Mouse (Mus musculus) midbrain, embryonic 16.5 days (tissue): ENCODE results near the gene Gopc. TPM values are rescaled to one million over a fixed set of nuclear protein-coding genes. Genes with fewer than 3 reads are reported as not detected.

Experiments
- ATAC-seq: fragments of 200-750 bp; cut with Nextera tagmentation; 2 replicates; pipeline ENCODE4 v1.8.0; 2017; ENCODE audit warnings: moderate TSS enrichment
- H3K27ac ChIP-seq: fragments of 300-500 bp; sonication (generic); 2 replicates; pipeline ENCODE4 v1.5.1; 2014; ENCODE audit warnings: mild to moderate bottlenecking, low read length, mixed read lengths
- H3K27me3 ChIP-seq: fragments of 300-500 bp; sonication (generic); 2 replicates; pipeline ENCODE4 v1.6.1; 2014; ENCODE audit warnings: low read depth, low read length, mixed read lengths; ENCODE audit not compliant: control insufficient read depth, insufficient read depth
- H3K36me3 ChIP-seq: fragments of 300-500 bp; sonication (generic); 2 replicates; pipeline ENCODE4 v1.6.1; 2014; ENCODE audit warnings: mild to moderate bottlenecking, low read length, moderate library complexity, mixed read lengths; ENCODE audit not compliant: control insufficient read depth, insufficient read depth
- H3K4me1 ChIP-seq: fragments of 300-500 bp; sonication (generic); 2 replicates; pipeline ENCODE4 v1.6.1; 2014; ENCODE audit warnings: mild to moderate bottlenecking, low read length, mixed read lengths; ENCODE audit not compliant: control insufficient read depth, insufficient read depth
- H3K4me2 ChIP-seq: fragments of 300-500 bp; sonication (generic); 2 replicates; pipeline ENCODE4 v1.6.1; 2014; ENCODE audit warnings: mild to moderate bottlenecking, low read length, mixed read lengths
- H3K4me3 ChIP-seq: fragments of 300-500 bp; sonication (generic); 2 replicates; pipeline ENCODE4 v1.5.1; 2014; ENCODE audit warnings: low read depth, mild to moderate bottlenecking, low read length, moderate library complexity, mixed read lengths
- H3K9ac ChIP-seq: fragments of 300-500 bp; sonication (generic); 2 replicates; pipeline ENCODE4 v1.6.1; 2014; ENCODE audit warnings: low read depth, low read length, mixed read lengths
- H3K9me3 ChIP-seq: fragments of 300-500 bp; sonication (generic); replicated peaks from 2 replicates; pipeline ENCODE4 v1.6.1; 2014; ENCODE audit warnings: mild to moderate bottlenecking, low read length, mixed read lengths; ENCODE audit not compliant: control insufficient read depth, poor library complexity, severe bottlenecking
- WGBS: fragments of 180-500 bp; shearing (Covaris S2); extraction: QIAGEN DNeasy Blood & Tissue Kit; methylation state at CpG from one replicate; pipeline ENCODE4 v1.1.7; 2014; 5-methylcytosine and 5-hydroxymethylcytosine counted together
- polyA plus RNA-seq: library from polyadenylated mRNA; unstranded; fragments of >200 nt; fragmentation: Nextera tagmentation; extraction: Ambion mirVana; gene quantifications from 2 replicates; pipeline ENCODE4 v1.2.1, GENCODE M21; 2015

Gopc gene
- polyA plus RNA-seq, 1 experiment from 2014 or later, result 24.8 TPM

DNA sequence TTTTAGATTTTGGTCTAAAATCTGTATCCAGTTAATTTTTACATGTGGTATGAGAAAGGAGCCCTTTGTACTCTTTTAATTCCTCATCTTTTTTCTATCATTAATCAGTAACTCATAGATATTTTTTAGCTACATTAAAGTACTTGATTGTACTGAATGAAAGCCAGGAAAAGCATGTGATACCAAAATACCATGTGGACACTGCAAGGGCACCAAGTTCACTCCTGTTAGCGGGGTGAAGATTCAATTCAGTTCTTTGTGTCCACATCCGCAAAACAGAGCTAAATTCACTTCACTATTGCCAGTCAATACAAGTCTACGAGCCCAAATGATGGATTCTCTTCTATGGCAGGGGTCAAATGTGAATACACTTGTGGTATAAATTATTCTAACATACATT lies 14.7 kb upstream of the Gopc start:
- WGBS, result 93% methylated on average over 3 of the region's 3 CpGs
- Histone ChIP-seq H3K4me3 (no peak overlapping the region), H3K4me1 (no peaks in the 10 kb centered on the region), H3K27ac (no peak overlapping the region), H3K4me2 (no peak overlapping the region), H3K36me3 (no peaks in the 10 kb centered on the region), H3K9me3 (no peaks in the 10 kb centered on the region), H3K9ac (no peak overlapping the region), H3K27me3 (no peaks in the 10 kb centered on the region)
- no peak for ATAC-seq

DNA sequence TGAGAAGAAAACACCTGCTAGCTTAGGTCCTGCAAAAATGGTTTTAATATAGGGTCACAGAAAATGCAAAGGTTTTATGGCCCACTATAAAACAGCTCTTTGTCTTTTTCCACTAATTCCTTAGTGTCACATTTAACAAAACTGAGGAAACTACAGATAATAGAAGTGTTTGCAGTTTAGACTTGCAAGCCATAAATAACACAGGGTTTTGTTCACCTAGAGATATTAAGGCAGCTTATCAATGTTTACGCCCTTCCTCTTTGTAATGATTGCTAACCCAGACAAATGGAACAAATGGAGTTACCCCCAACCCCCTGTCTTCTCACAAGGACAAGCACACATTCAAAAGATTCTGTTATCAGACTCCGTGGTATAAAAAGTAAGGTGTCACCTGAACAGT lies 9.3 kb upstream of the Gopc start:
- 82% methylated on average over 2 of the region's 2 CpGs for WGBS
- Histone ChIP-seq H3K27me3 (no peaks in the 10 kb centered on the region), H3K4me3 (no peak overlapping the region), H3K9me3 (no peaks in the 10 kb centered on the region), H3K27ac (no peak overlapping the region), H3K4me1 (no peaks in the 10 kb centered on the region), H3K36me3 (no peaks in the 10 kb centered on the region), H3K9ac (no peak overlapping the region), H3K4me2 (no peak overlapping the region)
- no peak for ATAC-seq

DNA sequence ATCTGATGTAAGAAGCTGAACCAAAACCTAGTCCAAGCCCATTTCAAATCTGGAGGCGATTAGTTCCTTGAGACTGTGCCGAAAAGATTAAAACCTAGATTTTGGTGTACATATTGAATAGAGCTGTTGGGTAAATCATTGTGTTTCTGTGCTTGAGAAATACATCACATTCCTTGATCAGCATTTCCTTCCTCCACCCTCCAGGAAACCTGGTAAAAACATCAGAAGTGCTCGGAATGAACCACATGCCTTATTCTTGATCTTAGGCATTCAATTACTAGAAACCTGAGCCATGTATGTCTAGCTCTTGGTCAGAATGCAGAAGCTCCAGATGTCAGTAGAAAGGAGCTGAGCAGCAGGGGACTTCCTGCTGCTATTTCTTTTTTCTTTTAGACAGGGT lies 7.5 kb upstream of the Gopc start:
- no peaks in the 10 kb centered on the region for H3K9me3 ChIP-seq
- no peak overlapping the region for H3K4me2 ChIP-seq
- no peaks in the 10 kb centered on the region for H3K36me3 ChIP-seq
- no peaks in the 10 kb centered on the region for H3K27me3 ChIP-seq
- WGBS, result 83% methylated on average over 3 of the region's 3 CpGs
- H3K27ac ChIP-seq, result no peak overlapping the region
- no peak for ATAC-seq
- H3K9ac ChIP-seq, result no peak overlapping the region
- H3K4me1 ChIP-seq, result no peaks in the 10 kb centered on the region
- no peak overlapping the region for H3K4me3 ChIP-seq

DNA sequence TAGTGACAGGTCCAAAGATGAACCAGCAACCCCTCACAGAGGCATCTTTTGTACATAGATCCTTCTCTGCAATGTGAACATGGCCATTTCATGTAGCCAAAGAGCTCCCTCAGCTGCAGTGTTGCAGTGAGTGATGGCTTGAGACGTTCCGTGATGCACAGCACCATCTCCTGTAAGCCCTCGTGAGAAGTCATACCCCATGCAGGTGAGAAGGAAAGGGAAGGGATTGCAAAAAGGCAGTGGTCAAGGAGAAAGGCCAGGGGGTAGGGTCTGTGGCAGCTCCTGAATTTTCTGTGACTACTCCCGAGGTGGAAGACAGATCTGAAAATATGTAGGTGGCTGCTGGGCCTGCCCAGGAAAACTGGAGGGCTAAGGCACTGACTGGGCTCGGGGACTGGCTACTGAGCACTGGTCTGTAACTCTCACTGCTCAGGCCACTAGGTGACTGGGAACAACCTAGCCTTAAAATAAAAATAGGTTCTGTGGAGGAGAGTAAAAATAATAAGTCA lies 7.1 kb upstream of the Gopc start, which contains the start of gene Nepn:
Gene Nepn (plus strand): TSS at position 51 of the 509 bp plus-strand sequence.
- no peak within 1 kb of the TSS for H3K27ac ChIP-seq
- no peaks in the 10 kb centered on the region for H3K9me3 ChIP-seq
- H3K4me2 ChIP-seq, result no peak within 1 kb of the TSS
- 81% methylated on average over 5 of the region's 5 CpGs for WGBS
- no peak within 1 kb of the TSS for H3K4me3 ChIP-seq
- no peak for ATAC-seq
- H3K9ac ChIP-seq, result no peak within 1 kb of the TSS
- H3K4me1 ChIP-seq, result no peaks in the 10 kb centered on the region
- no peaks in the 10 kb centered on the region for H3K36me3 ChIP-seq
- no peaks in the 10 kb centered on the region for H3K27me3 ChIP-seq

DNA sequence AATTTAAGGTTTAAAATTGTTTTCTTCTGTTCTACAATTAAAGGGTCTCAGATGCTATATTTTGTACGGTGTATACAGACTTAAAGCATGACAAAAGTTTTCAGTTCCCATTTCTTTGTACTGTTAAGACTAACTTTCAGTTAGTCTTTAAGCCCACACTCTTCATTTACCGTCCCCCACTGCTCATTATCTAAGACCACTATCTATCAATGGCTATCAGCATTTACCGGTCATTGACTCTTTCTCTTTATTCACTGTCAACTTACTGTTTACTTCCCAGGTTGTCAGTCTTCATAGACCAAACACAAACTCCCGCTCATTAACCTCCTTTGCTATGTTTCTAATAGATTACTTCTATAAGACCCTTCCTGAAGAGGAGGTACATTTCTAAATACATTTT lies 5.3 kb upstream of the Gopc start:
- no peak overlapping the region for H3K4me3 ChIP-seq
- no peak overlapping the region for H3K27ac ChIP-seq
- H3K4me2 ChIP-seq, result no peak overlapping the region
- H3K9me3 ChIP-seq, result no peaks in the 10 kb centered on the region
- H3K9ac ChIP-seq, result no peak overlapping the region
- 83% methylated on average over 4 of the region's 4 CpGs for WGBS
- no peak for ATAC-seq
- no peaks in the 10 kb centered on the region for H3K36me3 ChIP-seq
- H3K27me3 ChIP-seq, result no peaks in the 10 kb centered on the region
- peaks cover 4% of the 10 kb centered on the region for H3K4me1 ChIP-seq

DNA sequence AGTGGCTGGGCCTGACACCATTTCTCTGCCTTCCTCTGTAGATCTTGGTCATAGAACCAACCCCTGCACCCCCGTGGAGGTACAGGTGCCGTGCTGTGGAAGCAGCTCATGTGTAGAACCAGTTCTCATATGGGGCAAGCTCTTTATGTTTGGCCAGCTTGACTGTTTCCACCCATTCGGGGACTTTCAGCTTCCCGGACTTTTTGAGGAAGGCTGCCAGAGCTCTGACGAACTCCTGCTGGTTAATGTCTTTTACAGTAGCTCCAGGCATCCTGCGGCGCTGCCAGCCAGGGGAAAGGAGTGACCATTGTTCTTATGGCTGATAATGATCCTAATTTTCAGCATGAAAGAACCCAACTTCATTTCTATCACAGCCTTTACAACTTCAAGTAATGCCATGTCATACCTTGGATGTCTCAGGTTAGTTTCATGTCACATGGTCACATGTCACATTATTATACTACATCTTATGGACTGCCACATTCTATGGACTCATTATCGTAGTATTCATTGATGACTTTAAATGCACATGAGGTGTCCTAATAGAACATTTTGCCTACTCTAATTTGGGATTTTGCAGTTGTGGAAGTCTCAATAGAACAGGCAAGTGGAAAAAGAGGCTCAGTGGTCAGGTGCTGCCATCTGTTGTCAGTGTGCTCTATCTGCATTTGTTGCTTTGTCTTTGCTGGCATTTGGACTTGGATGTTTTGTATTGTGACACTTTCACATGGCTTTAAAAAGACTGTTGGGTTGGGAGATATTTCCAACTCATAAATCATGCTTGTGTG lies 3.1 kb upstream of the Gopc start:
- Histone ChIP-seq H3K4me2 (no peak overlapping the region), H3K4me3 (no peak overlapping the region), H3K27ac (no peak overlapping the region), H3K4me1 (peaks cover 4% of the 10 kb centered on the region), H3K9me3 (no peaks in the 10 kb centered on the region), H3K36me3 (no peaks in the 10 kb centered on the region), H3K27me3 (no peaks in the 10 kb centered on the region), H3K9ac (no peak overlapping the region)
- WGBS, result 46% methylated on average over 8 of the region's 8 CpGs
- ATAC-seq, result no peak

DNA sequence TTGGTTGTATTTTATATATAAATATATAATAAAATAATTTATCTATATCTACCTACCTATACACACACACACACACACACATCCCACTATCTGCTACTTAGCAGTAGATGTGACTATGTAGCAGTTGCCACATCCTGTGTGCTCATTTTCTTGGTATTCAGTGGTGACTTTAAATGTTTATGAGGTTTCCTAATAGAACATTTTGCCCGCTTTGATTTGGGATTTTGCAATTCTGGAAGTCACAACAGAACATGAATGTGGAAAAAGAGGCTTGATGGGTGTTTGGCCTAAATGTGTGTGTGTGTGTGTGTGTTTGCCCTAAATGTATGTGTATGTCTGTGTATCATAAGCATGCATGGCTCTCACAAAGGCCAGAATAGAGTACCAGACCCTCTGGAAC lies 1.6 kb upstream of the Gopc start:
- peaks cover 16% of the 10 kb centered on the region for H3K4me1 ChIP-seq
- H3K9me3 ChIP-seq, result no peaks in the 10 kb centered on the region
- 91% methylated on average over 1 of the region's 1 CpGs for WGBS

DNA sequence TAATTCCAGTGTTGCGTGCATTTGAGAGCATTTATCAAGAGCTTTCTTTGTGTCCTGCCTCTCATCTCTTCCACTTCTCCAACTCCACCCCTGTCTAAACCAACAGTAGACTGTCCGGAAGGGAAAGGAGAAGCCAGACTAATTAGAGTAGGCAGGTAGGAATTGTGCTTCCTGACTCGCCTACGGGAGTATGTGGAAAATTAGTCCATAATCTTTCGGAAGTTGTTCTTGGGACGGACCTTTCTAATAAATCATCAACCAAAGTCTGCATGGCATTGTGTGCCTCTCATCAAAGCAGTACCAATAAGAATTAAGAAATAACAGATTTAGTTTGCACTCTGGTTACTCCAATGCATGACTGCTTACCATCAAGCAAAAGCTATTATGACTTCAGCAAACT lies 1.1 kb upstream of the Gopc start:
- Histone ChIP-seq H3K9ac (no peak overlapping the region), H3K4me3 (no peak overlapping the region)

More for the DNA sequence above, 1.6 kb upstream of the Gopc start:
- no peak overlapping the region for H3K4me3 ChIP-seq
- ATAC-seq, result no peak
- no peaks in the 10 kb centered on the region for H3K36me3 ChIP-seq
- no peak overlapping the region for H3K4me2 ChIP-seq
- H3K9ac ChIP-seq, result no peak overlapping the region
- H3K27ac ChIP-seq, result no peak overlapping the region
- H3K27me3 ChIP-seq, result no peaks in the 10 kb centered on the region

DNA sequence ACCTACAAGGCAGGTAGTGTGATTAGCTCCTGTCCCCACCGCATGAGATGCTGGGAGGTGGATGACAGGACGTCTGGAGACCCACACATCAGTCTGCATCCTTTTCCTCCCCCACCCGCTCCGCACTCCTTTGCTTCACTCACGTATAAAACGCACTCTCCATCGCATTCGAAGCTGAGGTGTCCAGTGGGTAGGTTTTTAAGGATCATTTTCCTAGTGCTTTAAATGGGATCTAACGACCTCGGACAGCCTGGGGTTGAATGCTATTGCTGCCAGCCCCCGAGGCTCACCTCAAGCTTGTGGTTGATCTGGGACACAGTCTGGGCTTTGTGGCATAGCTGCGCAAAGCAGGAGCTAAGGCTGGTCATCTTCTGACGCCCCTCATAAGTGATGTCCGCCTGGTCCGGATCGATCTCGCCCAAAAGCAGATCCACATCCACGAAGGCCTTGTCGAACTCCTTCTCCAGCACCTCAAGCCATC lies 563 bp downstream of the Gopc start:
- peak; percentile 72 for ATAC-seq
- H3K9ac ChIP-seq, result peak overlapping the region; percentile 96
- WGBS, result under 1% methylated on average over 19 of the region's 19 CpGs
- no peaks in the 10 kb centered on the region for H3K9me3 ChIP-seq
- H3K27ac ChIP-seq, result peak overlapping the region; percentile 99
- no peaks in the 10 kb centered on the region for H3K36me3 ChIP-seq
- H3K4me1 ChIP-seq, result peaks cover 26% of the 10 kb centered on the region
- H3K4me3 ChIP-seq, result peak overlapping the region; percentile 88
- peak overlapping the region; percentile 69 for H3K4me2 ChIP-seq
- H3K27me3 ChIP-seq, result no peaks in the 10 kb centered on the region

More for the DNA sequence above, 1.1 kb upstream of the Gopc start:
- ATAC-seq, result no peak
- H3K36me3 ChIP-seq, result no peaks in the 10 kb centered on the region
- peaks cover 21% of the 10 kb centered on the region for H3K4me1 ChIP-seq
- peak overlapping the region; percentile 65 for H3K4me2 ChIP-seq
- H3K27ac ChIP-seq, result 0 out of 2 replicates have a peak overlapping the region, but pooled peaks have one; percentile 9
- WGBS, result 87% methylated on average over 6 of the region's 6 CpGs
- no peaks in the 10 kb centered on the region for H3K27me3 ChIP-seq
- H3K9me3 ChIP-seq, result no peaks in the 10 kb centered on the region
